Mouse (Mus musculus) layer of hippocampus, adult 9-11 months (tissue): ENCODE measurements around the gene Rufy4.
"Not testable (repeated sequence)": the region's sequence is repeated elsewhere in the genome, so short reads cannot be mapped to it uniquely, and the experiment has no call there.

Experiments used
- DNase-seq: peaks from one replicate; pipeline ENCODE4 v3.0.0; 2022

Gene Rufy4

DNA sequence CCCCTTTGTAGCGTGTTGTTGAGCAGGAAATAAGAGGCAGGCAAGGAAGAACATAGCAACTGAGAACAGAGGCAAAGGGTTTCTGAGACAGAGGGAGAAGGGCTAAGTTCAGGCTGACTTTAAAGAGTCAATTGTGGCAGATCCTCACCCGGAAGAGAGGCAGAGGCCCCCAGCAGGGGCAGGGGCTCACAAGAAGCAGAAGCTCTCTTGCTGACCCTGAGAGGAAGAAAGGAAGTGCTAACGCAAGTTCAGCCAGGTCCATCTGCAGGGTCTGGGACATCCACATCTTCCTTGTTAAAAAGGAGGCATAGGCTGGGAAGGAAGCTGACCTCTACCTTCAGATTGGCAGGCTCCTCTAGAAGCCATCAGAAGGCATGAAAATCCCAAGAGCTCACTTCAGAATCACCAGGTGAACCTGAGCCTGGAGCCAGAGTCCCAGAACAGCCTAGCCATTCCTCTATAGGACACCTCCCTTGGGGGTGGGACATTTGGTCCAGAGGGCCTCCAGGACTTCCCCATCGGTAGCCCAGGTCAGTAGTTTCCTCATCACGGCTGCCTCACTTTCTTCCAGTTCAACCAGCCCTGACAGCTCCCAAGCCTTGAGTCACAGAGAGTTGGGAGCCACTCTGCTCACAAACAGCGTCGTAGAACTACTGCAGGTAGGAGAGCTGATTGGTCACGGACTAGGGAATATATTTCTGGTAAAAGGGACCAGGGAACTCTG is 28.3 kb downstream of the Rufy4 start, which contains the start of gene Cxcr2:
TSS of gene Cxcr2 (plus strand) at position 529 of the 724 bp plus-strand sequence.
- DNase-seq, result no peak

GRCm38 (mm10) chr1:74155435-74156012 is 30.2 kb downstream of the Rufy4 start:
- no peak for DNase-seq

DNA sequence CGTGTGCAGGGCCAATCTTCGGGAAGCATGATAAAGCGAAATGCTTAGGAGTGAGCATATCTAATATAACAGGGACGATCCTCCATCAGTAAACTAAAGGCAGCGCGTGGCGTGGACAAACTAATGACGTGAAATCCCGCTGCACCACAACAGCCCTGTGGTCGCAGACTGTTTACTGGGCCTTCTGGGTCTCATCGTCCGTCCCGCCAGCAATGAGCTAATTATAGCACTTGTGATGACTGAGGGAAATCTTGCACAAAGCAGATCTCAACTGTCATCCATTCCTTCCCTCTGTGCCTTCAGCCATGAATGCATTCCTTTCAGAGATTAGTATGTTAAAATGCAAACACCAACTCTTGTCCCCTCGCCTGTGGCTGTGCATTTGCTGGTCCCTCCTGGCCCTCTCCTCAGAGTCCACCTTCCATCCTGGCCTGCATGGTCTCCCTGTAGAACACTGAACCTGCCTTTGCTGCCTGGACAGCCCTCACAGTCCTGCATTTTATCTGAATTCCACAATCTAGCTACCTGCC is 31.1 kb downstream of the Rufy4 start:
- DNase-seq, result no peak

DNA sequence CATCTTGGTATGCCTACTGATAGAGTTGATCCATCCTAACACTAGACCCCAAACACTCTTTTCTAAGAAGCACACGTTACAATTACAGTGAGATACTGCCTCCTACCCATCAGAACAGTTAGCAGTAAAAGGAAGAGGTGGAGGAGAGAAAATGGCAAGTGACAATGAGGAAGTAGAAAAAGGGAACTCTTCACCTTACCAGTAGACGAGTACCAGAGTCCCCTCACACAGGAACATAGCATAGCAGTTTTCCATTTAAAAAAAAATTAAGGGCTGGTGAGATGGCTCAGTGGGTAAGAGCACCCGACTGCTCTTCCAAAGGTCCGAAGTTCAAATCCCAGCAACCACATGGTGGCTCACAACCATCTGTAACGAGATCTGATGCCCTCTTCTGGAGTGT is 34.3 kb downstream of the Rufy4 start:
- DNase-seq, result not testable (repeated sequence)

GRCm38 (mm10) chr1:74160036-74160435 is 34.7 kb downstream of the Rufy4 start:
- DNase-seq, result no peak

DNA sequence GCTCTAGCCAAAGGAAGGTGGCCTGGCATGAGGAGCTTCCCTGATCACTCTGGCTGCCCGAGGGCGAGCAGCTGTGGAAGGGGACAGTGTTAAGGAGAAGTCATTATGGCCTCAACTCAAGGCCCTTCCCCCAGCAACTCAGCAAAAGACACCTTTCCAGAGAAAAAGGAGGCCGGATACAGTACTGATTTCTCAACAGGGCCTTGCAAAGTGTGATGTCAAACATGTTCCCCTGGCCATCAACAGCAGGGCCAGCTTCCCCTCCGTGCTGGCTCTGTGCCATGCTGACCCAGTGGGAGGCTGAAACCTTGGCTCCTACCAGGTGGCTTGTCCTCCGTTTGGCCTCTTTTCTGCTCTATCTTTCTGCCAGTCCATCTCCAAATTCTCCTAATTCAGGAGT is 41.8 kb downstream of the Rufy4 start:
- DNase-seq, result no peak

DNA sequence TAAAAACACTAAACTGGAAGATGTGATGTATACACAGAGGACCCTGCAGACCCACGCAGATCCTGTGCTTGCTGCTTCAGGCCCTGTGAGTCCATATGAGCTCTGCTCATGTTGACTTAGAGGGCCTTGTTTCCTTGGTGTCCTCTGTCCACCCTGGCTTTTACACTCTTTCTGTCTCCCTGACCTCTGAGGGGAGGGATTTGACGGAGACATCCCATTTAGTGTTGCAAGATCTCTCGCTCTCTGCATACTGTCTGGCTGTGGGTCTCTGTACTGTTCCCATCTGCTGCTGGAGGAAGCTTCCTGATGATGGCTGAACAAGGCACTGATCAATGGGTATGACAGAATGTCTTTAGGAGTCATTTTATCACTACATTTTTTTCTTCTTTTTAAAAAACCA is 44.4 kb downstream of the Rufy4 start:
- DNase-seq, result no peak

DNA sequence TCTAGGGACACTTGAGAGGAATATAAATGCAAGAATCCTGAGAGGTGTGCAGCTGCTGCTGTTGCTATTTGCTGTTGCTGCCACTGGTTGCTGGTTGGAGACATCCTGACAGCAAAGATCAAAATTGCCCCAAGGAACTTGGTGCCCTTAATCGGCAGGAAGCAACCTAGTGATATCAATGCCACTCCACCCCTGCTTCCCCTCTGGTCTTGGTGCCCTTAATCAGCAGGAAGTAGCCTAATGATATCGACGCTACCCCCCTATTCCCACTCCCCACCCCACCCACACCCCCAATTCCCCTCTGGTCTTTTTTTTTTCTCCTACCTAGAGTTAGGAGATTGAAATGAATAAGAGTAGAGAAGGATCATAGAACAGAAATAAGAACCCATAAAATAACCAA is 47.4 kb downstream of the Rufy4 start:
- DNase-seq, result no peak

- no peak for DNase-seq
These were observed 50.4 kb downstream of the Rufy4 start for GRCm38 (mm10) chr1:74175731-74176130.

GRCm38 (mm10) chr1:74178618-74179017 is 53.3 kb downstream of the Rufy4 start:
- no peak for DNase-seq

- no peak for DNase-seq
These were observed 54.5 kb downstream of the Rufy4 start for GRCm38 (mm10) chr1:74179624-74180408.

DNA sequence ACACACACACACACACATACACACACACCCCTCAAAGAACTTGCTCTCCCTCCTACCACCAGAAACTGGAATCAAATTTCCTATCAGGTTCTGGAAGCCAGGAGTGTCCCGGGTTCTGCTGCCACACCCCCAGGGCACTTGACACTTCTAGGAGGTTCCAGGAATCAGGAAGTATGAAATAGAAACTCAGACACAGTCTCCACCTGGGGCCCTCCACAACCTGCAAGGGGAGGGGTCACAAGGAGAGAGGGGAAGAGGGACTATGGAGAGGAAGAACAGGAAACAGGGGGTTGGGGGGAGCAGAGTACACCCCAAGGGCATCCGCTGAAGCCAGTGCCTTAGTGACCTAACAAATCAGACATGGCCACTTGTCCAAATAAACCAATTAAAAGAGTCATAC is 56.1 kb downstream of the Rufy4 start:
- DNase-seq, result no peak

DNA sequence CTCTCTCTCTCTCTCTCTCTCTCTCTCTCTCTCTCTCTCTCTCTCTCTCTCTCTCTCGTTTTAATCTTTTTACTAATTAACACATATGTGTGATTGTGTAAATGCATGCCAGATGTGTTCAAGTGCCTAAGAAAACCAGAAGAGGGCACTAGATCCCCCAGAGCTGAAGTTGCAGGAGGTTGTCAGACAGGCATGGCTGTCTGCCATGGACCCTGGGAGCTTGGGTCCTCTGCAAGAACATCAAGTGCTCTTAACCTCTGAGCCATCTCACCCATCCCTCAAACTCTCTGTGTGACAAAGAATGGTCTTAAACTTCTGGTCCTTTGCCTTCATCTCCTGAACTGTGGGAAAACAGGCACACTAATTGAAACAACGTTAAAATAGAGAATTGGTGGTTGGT is 57.7 kb downstream of the Rufy4 start:
- no peak for DNase-seq

DNA sequence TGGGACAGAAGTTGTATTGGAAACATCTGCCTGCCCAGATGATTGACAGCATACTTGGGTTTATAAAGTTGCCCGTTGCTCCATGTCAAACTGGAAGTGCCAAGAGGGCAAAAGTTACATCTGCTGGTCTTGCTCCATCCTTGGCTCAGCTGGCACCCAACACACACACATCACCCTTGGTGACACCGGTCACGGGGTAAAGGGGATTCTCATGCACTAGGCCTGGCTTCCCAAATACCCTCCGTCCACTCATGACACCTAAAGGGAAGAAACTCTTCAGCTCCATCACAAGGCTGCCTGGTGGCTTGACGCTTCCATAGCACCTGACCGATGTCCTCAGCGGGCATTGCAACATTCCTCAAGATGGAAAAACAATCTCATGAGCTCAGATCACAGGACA is 65.1 kb downstream of the Rufy4 start:
- no peak for DNase-seq

GRCm38 (mm10) chr1:74192711-74193110 is 67.4 kb downstream of the Rufy4 start:
- no peak for DNase-seq

GRCm38 (mm10) chr1:74194445-74194844 is 69.1 kb downstream of the Rufy4 start, which contains the start of gene Cxcr1:
Cxcr1 (minus strand) TSS chr1:74194631.
- DNase-seq, result no peak

GRCm38 (mm10) chr1:74195961-74196360 is 70.6 kb downstream of the Rufy4 start:
- no peak for DNase-seq

DNA sequence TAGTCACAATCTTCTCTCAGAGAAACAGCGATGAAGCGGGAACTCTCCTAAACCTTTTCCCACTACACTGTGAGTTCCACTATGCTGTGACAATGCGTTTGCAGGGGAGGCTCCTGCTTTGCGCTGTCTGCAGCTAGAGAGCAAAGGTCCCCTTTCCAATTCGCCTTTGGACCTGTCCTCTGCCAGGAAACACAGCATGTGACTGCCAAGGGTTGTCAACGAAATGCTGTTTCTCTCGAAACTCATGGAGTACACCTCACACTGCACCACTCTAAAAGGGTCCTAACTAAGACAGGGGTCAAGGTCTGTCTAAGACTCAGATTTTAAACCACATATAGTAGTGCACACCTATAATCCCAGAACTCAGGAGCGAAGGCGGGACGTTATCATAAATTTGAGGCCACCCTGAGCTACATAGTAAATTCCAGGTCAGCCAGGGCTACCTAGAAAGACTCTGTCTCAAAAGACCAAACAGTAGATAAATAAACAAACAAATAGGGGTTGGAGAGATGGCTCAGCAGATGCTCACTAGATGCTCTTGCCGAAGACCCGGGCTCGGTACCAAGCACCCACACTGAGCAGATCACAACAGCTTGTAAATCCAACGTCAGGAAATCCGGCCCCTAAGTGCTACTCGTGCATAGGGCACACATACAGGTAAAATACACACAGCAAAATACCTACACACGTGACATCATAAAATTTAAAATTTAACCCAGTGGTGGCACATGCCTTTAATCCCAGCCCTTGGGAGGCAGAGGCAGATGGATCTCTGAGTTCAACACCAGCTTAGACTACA is 71.5 kb downstream of the Rufy4 start:
- DNase-seq, result no peak
